Mouse (Mus musculus): ENCODE measurements around the gene Gabrr2. TPM values are rescaled to one million over a fixed set of nuclear protein-coding genes. Genes with fewer than 3 reads are reported as not detected.

Gene Gabrr2
- polyA plus RNA-seq, 1 experiment from 2014 or later = not detected

GRCm38 (mm10) chr4:33072526-33073161, 9.8 kb downstream of the Gabrr2 start:
- no peak overlapping the region for H3K9ac ChIP-seq (replicated peaks)
- peak; percentile 68 for DNase-seq
- H3K4me3 ChIP-seq (ENCODE audit: low read depth, low read length) = no peak overlapping the region
- H3K27me3 ChIP-seq (ENCODE audit: insufficient read depth, low read length) = no peaks in the 10 kb centered on the region
- H3K4me1 ChIP-seq (ENCODE audit: insufficient read depth) = no peaks in the 10 kb centered on the region
- H3K4me2 ChIP-seq (ENCODE audit: low read depth, low read length) = 0 out of 2 replicates have a peak overlapping the region, but pooled peaks have one; percentile 35
- no peaks in the 10 kb centered on the region for H3K9me3 ChIP-seq (ENCODE audit: low read length)
- WGBS (ENCODE audit: insufficient replicate concordance) = 21% methylated on average over 11 of the region's 11 CpGs
- TF ChIP-seq EP300 (IDR thresholded peaks at IDR 0.05; ENCODE audit: low read depth) (no peak), CTCF (IDR thresholded peaks at IDR 0.05; ENCODE audit: low read depth) (no peak)
- ATAC-seq = peak; percentile 56
- H3K36me3 ChIP-seq (replicated peaks; ENCODE audit: insufficient read depth, low read length) = no peaks in the 10 kb centered on the region
- peak overlapping the region; percentile 51 for H3K27ac ChIP-seq (ENCODE audit: low read depth)

GRCm38 (mm10) chr4:33074406-33074805, 11.6 kb downstream of the Gabrr2 start:
- 76% methylated on average over 4 of the region's 4 CpGs for WGBS (ENCODE audit: insufficient replicate concordance)
- Histone ChIP-seq H3K27ac (ENCODE audit: low read depth) (no peak overlapping the region), H3K4me2 (ENCODE audit: low read depth, low read length) (no peak overlapping the region), H3K4me3 (ENCODE audit: low read depth, low read length) (no peak overlapping the region), H3K36me3 (replicated peaks; ENCODE audit: insufficient read depth, low read length) (no peaks in the 10 kb centered on the region), H3K4me1 (ENCODE audit: insufficient read depth) (no peaks in the 10 kb centered on the region), H3K27me3 (ENCODE audit: insufficient read depth, low read length) (no peaks in the 10 kb centered on the region), H3K9me3 (ENCODE audit: low read length) (no peaks in the 10 kb centered on the region), H3K9ac (replicated peaks) (no peak overlapping the region)
- TF ChIP-seq EP300 (IDR thresholded peaks at IDR 0.05; ENCODE audit: low read depth) (no peak), CTCF (IDR thresholded peaks at IDR 0.05; ENCODE audit: low read depth) (no peak)
- DNase-seq = no peak
- ATAC-seq = no peak

GRCm38 (mm10) chr4:33074851-33075250, 12.1 kb downstream of the Gabrr2 start:
- ATAC-seq (no peak), DNase-seq (no peak)
- H3K4me2 ChIP-seq (ENCODE audit: low read depth, low read length) = no peak overlapping the region
- H3K9ac ChIP-seq (replicated peaks) = no peak overlapping the region
- no peaks in the 10 kb centered on the region for H3K9me3 ChIP-seq (ENCODE audit: low read length)
- no peaks in the 10 kb centered on the region for H3K4me1 ChIP-seq (ENCODE audit: insufficient read depth)
- 67% methylated on average over 5 of the region's 5 CpGs for WGBS (ENCODE audit: insufficient replicate concordance)
- no peak for TF ChIP-seq CTCF (IDR thresholded peaks at IDR 0.05; ENCODE audit: low read depth)
- no peak for TF ChIP-seq EP300 (IDR thresholded peaks at IDR 0.05; ENCODE audit: low read depth)
- no peaks in the 10 kb centered on the region for H3K36me3 ChIP-seq (replicated peaks; ENCODE audit: insufficient read depth, low read length)
- H3K4me3 ChIP-seq (ENCODE audit: low read depth, low read length) = no peak overlapping the region
- H3K27me3 ChIP-seq (ENCODE audit: insufficient read depth, low read length) = no peaks in the 10 kb centered on the region
- H3K27ac ChIP-seq (ENCODE audit: low read depth) = no peak overlapping the region

- no peak for TF ChIP-seq CTCF (IDR thresholded peaks at IDR 0.05; ENCODE audit: low read depth)
- no peak for TF ChIP-seq EP300 (IDR thresholded peaks at IDR 0.05; ENCODE audit: low read depth)
- Histone ChIP-seq H3K4me1 (ENCODE audit: insufficient read depth) (no peaks in the 10 kb centered on the region), H3K4me3 (ENCODE audit: low read depth, low read length) (no peak overlapping the region), H3K4me2 (ENCODE audit: low read depth, low read length) (no peak overlapping the region), H3K9ac (replicated peaks) (no peak overlapping the region), H3K27me3 (ENCODE audit: insufficient read depth, low read length) (no peaks in the 10 kb centered on the region), H3K9me3 (ENCODE audit: low read length) (no peaks in the 10 kb centered on the region), H3K36me3 (replicated peaks; ENCODE audit: insufficient read depth, low read length) (no peaks in the 10 kb centered on the region), H3K27ac (ENCODE audit: low read depth) (no peak overlapping the region)
- WGBS (ENCODE audit: insufficient replicate concordance) = 71% methylated on average over 5 of the region's 5 CpGs
- DNase-seq (no peak), ATAC-seq (no peak)
These were observed 13.2 kb downstream of the Gabrr2 start for GRCm38 (mm10) chr4:33075776-33076524.

- 79% methylated on average over 11 of the region's 11 CpGs for WGBS (ENCODE audit: insufficient replicate concordance)
- no peak for DNase-seq
- Histone ChIP-seq H3K9me3 (ENCODE audit: low read length) (no peaks in the 10 kb centered on the region), H3K4me1 (ENCODE audit: insufficient read depth) (no peaks in the 10 kb centered on the region), H3K27ac (ENCODE audit: low read depth) (no peak overlapping the region), H3K27me3 (ENCODE audit: insufficient read depth, low read length) (no peaks in the 10 kb centered on the region), H3K9ac (replicated peaks) (no peak overlapping the region), H3K4me2 (ENCODE audit: low read depth, low read length) (no peak overlapping the region), H3K36me3 (replicated peaks; ENCODE audit: insufficient read depth, low read length) (no peaks in the 10 kb centered on the region), H3K4me3 (ENCODE audit: low read depth, low read length) (no peak overlapping the region)
- TF ChIP-seq CTCF (IDR thresholded peaks at IDR 0.05; ENCODE audit: low read depth) (no peak), EP300 (IDR thresholded peaks at IDR 0.05; ENCODE audit: low read depth) (no peak)
- ATAC-seq = no peak
These were observed 14.4 kb downstream of the Gabrr2 start for GRCm38 (mm10) chr4:33077161-33077560.

- DNase-seq (no peak), ATAC-seq (no peak)
- 55% methylated on average over 8 of the region's 8 CpGs for WGBS (ENCODE audit: insufficient replicate concordance)
- Histone ChIP-seq H3K4me3 (ENCODE audit: low read depth, low read length) (no peak overlapping the region), H3K36me3 (replicated peaks; ENCODE audit: insufficient read depth, low read length) (no peaks in the 10 kb centered on the region), H3K4me1 (ENCODE audit: insufficient read depth) (no peaks in the 10 kb centered on the region), H3K9ac (replicated peaks) (no peak overlapping the region), H3K27me3 (ENCODE audit: insufficient read depth, low read length) (no peaks in the 10 kb centered on the region), H3K4me2 (ENCODE audit: low read depth, low read length) (no peak overlapping the region), H3K27ac (ENCODE audit: low read depth) (no peak overlapping the region), H3K9me3 (ENCODE audit: low read length) (no peaks in the 10 kb centered on the region)
- TF ChIP-seq EP300 (IDR thresholded peaks at IDR 0.05; ENCODE audit: low read depth) (no peak), CTCF (IDR thresholded peaks at IDR 0.05; ENCODE audit: low read depth) (no peak)
These were observed 14.9 kb downstream of the Gabrr2 start for GRCm38 (mm10) chr4:33077724-33078123.

All from liver, postnatal 0 days (tissue).